Mouse (Mus musculus) heart, embryonic 14.5 days (tissue): Measurements from ENCODE around the gene Acsf3. TPM values are rescaled to one million over a fixed set of nuclear protein-coding genes. Genes with fewer than 3 reads are reported as not detected.

ENCODE experiments used
- ATAC-seq: fragments of 200-750 bp; cut with Nextera tagmentation; 2 replicates; pipeline ENCODE4 v1.8.0; 2017; ENCODE audit warnings: low read depth, moderate TSS enrichment; ENCODE audit not compliant: insufficient number of reproducible peaks, insufficient read depth, low FRiP score
- H3K27ac ChIP-seq, 2 experiments: fragments of 200-500 bp in 1 of 2; fragments of 300-500 bp in 1 of 2; sonication (generic) in 1 of 2; replicated peaks in 1 of 2; 2 replicates each; pipeline ENCODE4 v1.5.1; 2012 to 2014; ENCODE audit warnings: low read depth in 2 of 2, low read length in 2 of 2, control low read depth in 1 of 2, mild to moderate bottlenecking in 1 of 2, mixed read lengths in 1 of 2; ENCODE audit not compliant: control insufficient read depth in 1 of 2, insufficient read depth in 1 of 2
- H3K27me3 ChIP-seq: fragments of 300-500 bp; sonication (generic); 2 replicates; pipeline ENCODE4 v1.6.1; 2014; ENCODE audit warnings: mild to moderate bottlenecking, low read length, control low read depth; ENCODE audit not compliant: control insufficient read depth, insufficient read depth
- H3K36me3 ChIP-seq: fragments of 300-500 bp; sonication (generic); 2 replicates; pipeline ENCODE4 v1.6.1; 2014; ENCODE audit warnings: mild to moderate bottlenecking, control low read depth, low read length, mixed read lengths; ENCODE audit not compliant: control insufficient read depth, insufficient read depth
- H3K4me1 ChIP-seq, 2 experiments: fragments of 200-500 bp in 1 of 2; fragments of 300-500 bp in 1 of 2; sonication (generic) in 1 of 2; 2 replicates each; pipeline ENCODE4 v1.6.1; 2012 to 2014; ENCODE audit warnings: low read length in 2 of 2, control low read depth in 1 of 2, mixed read lengths in 1 of 2; ENCODE audit not compliant: control insufficient read depth in 2 of 2, insufficient read depth in 2 of 2
- H3K4me2 ChIP-seq: fragments of 300-500 bp; sonication (generic); 2 replicates; pipeline ENCODE4 v1.6.1; 2014; ENCODE audit warnings: mild to moderate bottlenecking, low read length
- H3K4me3 ChIP-seq, 2 experiments: fragments of 200-500 bp in 1 of 2; fragments of 300-500 bp in 1 of 2; sonication (generic) in 1 of 2; 2 replicates each; pipeline ENCODE4 v1.5.1; 2012 to 2014; ENCODE audit warnings: low read length in 2 of 2, mild to moderate bottlenecking in 2 of 2, control low read depth in 1 of 2, low read depth in 1 of 2, moderate library complexity in 1 of 2; ENCODE audit not compliant: control insufficient read depth in 1 of 2, insufficient read depth in 1 of 2
- H3K9ac ChIP-seq: fragments of 300-500 bp; sonication (generic); 2 replicates; pipeline ENCODE4 v1.6.1; 2014; ENCODE audit warnings: mild to moderate bottlenecking, low read length
- H3K9me3 ChIP-seq: fragments of 300-500 bp; sonication (generic); 2 replicates; pipeline ENCODE4 v1.6.1; 2016; ENCODE audit warnings: low read length, control low read depth; ENCODE audit not compliant: control insufficient read depth
- WGBS: fragments of 180-500 bp; shearing (Covaris S2); extraction: QIAGEN DNeasy Blood & Tissue Kit; methylation state at CpG from one replicate; pipeline ENCODE4 v1.1.7; 2014; 5-methylcytosine and 5-hydroxymethylcytosine counted together
- polyA plus RNA-seq: library from polyadenylated mRNA; unstranded; fragments of >200 nt; fragmentation: Nextera tagmentation; extraction: Ambion mirVana; gene quantifications from 2 replicates; pipeline ENCODE4 v1.2.1, GENCODE M21; 2014

Gene Acsf3
- polyA plus RNA-seq, 1 experiment from 2014 or later = 15.4 TPM

DNA sequence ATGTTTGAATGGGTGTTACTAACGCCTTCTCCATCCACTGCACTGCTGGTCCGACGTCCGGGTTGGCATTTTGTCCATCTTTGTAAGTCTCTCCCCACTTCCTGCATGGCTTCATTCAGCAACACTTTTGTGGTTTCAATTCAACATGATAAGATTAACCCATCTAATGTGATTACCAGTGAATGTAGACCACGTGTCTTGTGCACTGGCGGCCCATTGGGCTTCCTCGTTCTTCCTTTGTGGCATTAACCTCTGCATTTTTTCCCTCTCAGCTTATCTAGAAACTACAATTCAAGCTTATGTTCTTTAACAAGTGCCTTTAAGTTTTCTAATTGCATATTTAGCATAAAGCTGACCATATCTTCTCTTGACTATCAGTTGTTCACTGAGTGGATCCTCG is 50.1 kb downstream of the Acsf3 start:
- no peak for ATAC-seq
- Histone ChIP-seq H3K9ac (no peak overlapping the region), H3K4me1 (0 out of 4 replicates have a peak, but pooled peaks cover 0 to 2% of the 10 kb centered on the region in 2 experiments), H3K4me2 (no peak overlapping the region), H3K27ac (no peak overlapping the region), H3K27me3 (no peaks in the 10 kb centered on the region), H3K9me3 (no peaks in the 10 kb centered on the region), H3K36me3 (no peaks in the 10 kb centered on the region), H3K4me3 (no peak overlapping the region)
- WGBS = 63% methylated on average over 8 of the region's 8 CpGs

DNA sequence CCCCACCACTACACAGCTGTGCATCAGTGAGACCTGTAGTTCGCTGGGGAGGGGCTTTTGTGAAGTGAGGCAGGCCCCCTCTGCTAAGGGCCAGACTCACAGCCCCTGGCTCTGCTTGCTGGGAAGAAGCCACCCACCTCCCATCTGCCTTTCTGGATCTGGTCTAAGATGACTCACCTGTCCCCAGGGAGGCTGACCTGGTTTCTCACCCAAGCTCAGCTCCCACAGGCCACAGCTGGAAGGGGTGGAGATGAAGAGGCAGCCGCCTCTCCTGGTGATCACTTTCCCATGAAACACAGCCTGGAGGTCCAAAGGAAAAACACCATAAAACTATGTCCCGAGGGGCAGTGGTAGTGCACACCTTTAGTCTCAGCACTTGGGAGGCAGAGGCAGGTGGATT is 54.1 kb downstream of the Acsf3 start:
- Histone ChIP-seq H3K36me3 (no peaks in the 10 kb centered on the region), H3K4me1 (0 out of 4 replicates have a peak, but pooled peaks cover 0 to 2% of the 10 kb centered on the region in 2 experiments), H3K27me3 (no peaks in the 10 kb centered on the region), H3K9ac (no peak overlapping the region), H3K9me3 (no peaks in the 10 kb centered on the region), H3K4me3 (no peak overlapping the region), H3K27ac (no peak overlapping the region), H3K4me2 (no peak overlapping the region)
- ATAC-seq = no peak
- 83% methylated on average over 3 of the region's 3 CpGs for WGBS

GRCm38 (mm10) chr8:122830349-122831061 is 55.2 kb downstream of the Acsf3 start:
- no peak overlapping the region for H3K4me3 ChIP-seq
- H3K27me3 ChIP-seq = no peaks in the 10 kb centered on the region
- H3K9me3 ChIP-seq = no peaks in the 10 kb centered on the region
- 37% methylated on average over 8 of the region's 8 CpGs for WGBS
- H3K9ac ChIP-seq = no peak overlapping the region
- peak; percentile 39; the same call in 1 of the 2 replicates for ATAC-seq
- no peaks in the 10 kb centered on the region for H3K36me3 ChIP-seq
- no peaks in the 10 kb centered on the region for H3K4me1 ChIP-seq
- no peak overlapping the region for H3K27ac ChIP-seq
- H3K4me2 ChIP-seq = no peak overlapping the region

GRCm38 (mm10) chr8:122834416-122834815 is 59.1 kb downstream of the Acsf3 start:
- H3K4me2 ChIP-seq = no peak overlapping the region
- H3K4me3 ChIP-seq = no peak overlapping the region
- no peak overlapping the region for H3K9ac ChIP-seq
- H3K27ac ChIP-seq = no peak overlapping the region
- no peaks in the 10 kb centered on the region for H3K9me3 ChIP-seq
- H3K27me3 ChIP-seq = no peaks in the 10 kb centered on the region
- WGBS = 79% methylated on average over 8 of the region's 8 CpGs
- no peak for ATAC-seq
- no peaks in the 10 kb centered on the region for H3K4me1 ChIP-seq
- no peaks in the 10 kb centered on the region for H3K36me3 ChIP-seq

- H3K4me1 ChIP-seq = no peaks in the 10 kb centered on the region
- ATAC-seq = peak; percentile 44; the same call in 1 of the 2 replicates
- 27% methylated on average over 8 of the region's 8 CpGs for WGBS
These were observed 59.7 kb downstream of the Acsf3 start for GRCm38 (mm10) chr8:122834971-122835370.

GRCm38 (mm10) chr8:122836199-122836598 is 60.9 kb downstream of the Acsf3 start:
- H3K27me3 ChIP-seq = no peaks in the 10 kb centered on the region
- H3K9me3 ChIP-seq = no peaks in the 10 kb centered on the region
- WGBS = 86% methylated on average over 12 of the region's 12 CpGs
- H3K4me1 ChIP-seq = peaks cover 0 to 3% of the 10 kb centered on the region in 2 experiments; a peak in 2 of 4 replicates
- H3K4me2 ChIP-seq = no peak overlapping the region
- H3K9ac ChIP-seq = no peak overlapping the region
- no peaks in the 10 kb centered on the region for H3K36me3 ChIP-seq
- H3K27ac ChIP-seq = no peak overlapping the region
- no peak for ATAC-seq
- H3K4me3 ChIP-seq = no peak overlapping the region

More at GRCm38 (mm10) chr8:122834971-122835370, 59.7 kb downstream of the Acsf3 start:
- Histone ChIP-seq H3K9ac (no peak overlapping the region), H3K4me2 (no peak overlapping the region), H3K27ac (no peak overlapping the region), H3K36me3 (no peaks in the 10 kb centered on the region), H3K4me3 (no peak overlapping the region), H3K27me3 (no peaks in the 10 kb centered on the region), H3K9me3 (no peaks in the 10 kb centered on the region)

DNA sequence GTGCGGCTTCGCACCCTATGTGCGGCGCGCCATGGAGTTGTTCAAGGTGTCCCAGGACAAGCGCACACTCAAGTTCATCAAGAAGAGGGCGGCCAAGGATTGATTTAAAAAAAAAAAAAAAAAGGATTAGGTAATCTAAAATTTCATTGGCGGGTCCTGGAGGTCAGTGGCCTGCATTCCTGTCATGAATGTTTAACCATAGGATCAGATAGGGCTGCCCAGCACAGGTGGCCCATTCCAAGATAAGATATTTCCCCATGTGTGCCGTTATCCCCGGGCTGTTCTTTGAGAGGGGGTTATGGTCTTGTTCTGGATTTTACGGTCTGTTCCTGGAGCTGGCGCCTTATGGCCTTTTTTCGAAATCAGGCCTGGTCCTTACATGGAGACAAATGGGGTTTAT is 61.4 kb downstream of the Acsf3 start:
- Histone ChIP-seq H3K27ac (no peak overlapping the region), H3K4me3 (no peak overlapping the region), H3K9ac (no peak overlapping the region), H3K36me3 (no peaks in the 10 kb centered on the region), H3K4me2 (no peak overlapping the region), H3K9me3 (no peaks in the 10 kb centered on the region), H3K27me3 (no peaks in the 10 kb centered on the region), H3K4me1 (peaks cover 0 to 3% of the 10 kb centered on the region in 2 experiments; a peak in 2 of 4 replicates)
- WGBS = 86% methylated on average over 13 of the region's 13 CpGs
- no peak for ATAC-seq

GRCm38 (mm10) chr8:122844161-122844560 is 68.9 kb downstream of the Acsf3 start:
- ATAC-seq = no peak
- no peak overlapping the region for H3K9ac ChIP-seq
- H3K4me3 ChIP-seq = no peak overlapping the region
- 60% methylated on average over 3 of the region's 3 CpGs for WGBS
- H3K4me2 ChIP-seq = no peak overlapping the region
- peaks cover 13 to 15% of the 10 kb centered on the region in 2 experiments; a peak in 3 of 4 replicates for H3K4me1 ChIP-seq
- H3K36me3 ChIP-seq = no peaks in the 10 kb centered on the region
- H3K27me3 ChIP-seq = peaks cover 11% of the 10 kb centered on the region
- no peak overlapping the region for H3K27ac ChIP-seq
- H3K9me3 ChIP-seq = no peaks in the 10 kb centered on the region
